Mouse (Mus musculus): ENCODE results near the gene A4gnt. TPM values are rescaled to one million over a fixed set of nuclear protein-coding genes. Genes with fewer than 3 reads are reported as not detected.

The A4gnt gene
- polyA plus RNA-seq, 1 experiment from 2014 or later, result not detected

DNA sequence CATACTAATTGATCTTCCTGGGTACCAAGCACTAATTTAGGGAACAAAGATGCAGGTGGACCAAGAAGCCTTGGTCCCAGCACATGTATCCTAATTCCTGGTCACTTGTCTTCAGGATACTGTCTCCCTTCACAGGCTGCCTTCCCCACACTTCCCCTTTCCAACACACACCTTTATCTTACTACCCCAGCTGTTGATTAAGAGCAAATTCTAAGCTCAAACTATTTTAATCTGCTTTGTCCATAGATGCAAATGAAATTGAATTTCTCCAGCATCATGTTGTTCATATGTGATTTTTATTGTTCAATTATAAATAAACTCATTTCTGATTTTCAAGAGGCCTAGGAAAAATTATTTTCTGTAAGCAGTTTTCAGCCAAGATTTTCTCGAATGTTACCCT, 9.7 kb downstream of the A4gnt start:
- no peak overlapping the region for H3K4me2 ChIP-seq (replicated peaks; ENCODE audit: low read depth, low read length)
- H3K9ac ChIP-seq (replicated peaks; ENCODE audit: low read depth), result no peak overlapping the region
- DNase-seq (ENCODE audit: low spot score), result no peak
- H3K36me3 ChIP-seq (ENCODE audit: insufficient read depth, low read length), result no peaks in the 10 kb centered on the region
- ATAC-seq, result no peak
- TF ChIP-seq CTCF (IDR thresholded peaks at IDR 0.05), result no peak
- no peak for TF ChIP-seq EP300 (IDR thresholded peaks at IDR 0.05)
- 74% methylated on average over 1 of the region's 1 CpGs for WGBS
- H3K27me3 ChIP-seq (replicated peaks; ENCODE audit: insufficient read depth, low read length), result no peaks in the 10 kb centered on the region
- no peaks in the 10 kb centered on the region for H3K9me3 ChIP-seq (ENCODE audit: low read length)
- H3K4me1 ChIP-seq (ENCODE audit: insufficient read depth, low read depth, low read length), result no peaks in the 10 kb centered on the region
- H3K4me3 ChIP-seq (ENCODE audit: low read depth, low read length), result no peak overlapping the region
- no peak overlapping the region for H3K27ac ChIP-seq (ENCODE audit: low read length)

- no peak overlapping the region for H3K9ac ChIP-seq (replicated peaks; ENCODE audit: low read depth)
- H3K9me3 ChIP-seq (ENCODE audit: low read length), result no peaks in the 10 kb centered on the region
- DNase-seq (ENCODE audit: low spot score), result peak; percentile 88
- ATAC-seq, result peak; percentile 91
- no peaks in the 10 kb centered on the region for H3K4me1 ChIP-seq (ENCODE audit: insufficient read depth, low read depth, low read length)
- 0 out of 2 replicates have a peak overlapping the region, but pooled peaks have one; percentile 20 for H3K27ac ChIP-seq (ENCODE audit: low read length)
- WGBS, result 32% methylated on average over 2 of the region's 2 CpGs
- no peak overlapping the region for H3K4me2 ChIP-seq (replicated peaks; ENCODE audit: low read depth, low read length)
- no peaks in the 10 kb centered on the region for H3K36me3 ChIP-seq (ENCODE audit: insufficient read depth, low read length)
- no peaks in the 10 kb centered on the region for H3K27me3 ChIP-seq (replicated peaks; ENCODE audit: insufficient read depth, low read length)
- no peak; the same call in 1 of the 2 replicates for TF ChIP-seq EP300 (IDR thresholded peaks at IDR 0.05)
- TF ChIP-seq CTCF (IDR thresholded peaks at IDR 0.05), result no peak
- no peak overlapping the region for H3K4me3 ChIP-seq (ENCODE audit: low read depth, low read length)
Observed at GRCm38 (mm10) chr9:99622966-99623365, 10.7 kb downstream of the A4gnt start.

DNA sequence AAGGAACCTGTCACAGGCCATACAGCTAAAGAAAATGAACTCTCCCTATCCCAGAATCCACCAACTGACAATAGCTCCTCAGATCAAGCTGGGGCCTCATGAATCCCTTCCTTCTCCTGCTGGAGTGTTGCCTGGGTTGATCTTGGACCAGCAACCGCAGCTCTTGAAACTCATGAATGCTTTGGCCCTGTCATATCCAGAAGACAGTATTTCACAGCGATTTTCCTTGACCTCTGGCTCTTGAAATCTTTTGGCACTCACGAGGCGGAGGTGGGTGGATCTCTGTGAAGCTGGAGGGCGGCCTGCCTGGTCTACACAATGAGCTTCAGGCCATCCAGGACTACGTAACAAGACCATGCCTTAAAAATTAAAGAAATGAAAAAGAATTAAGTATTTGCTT, 11.8 kb downstream of the A4gnt start:
- H3K27ac ChIP-seq (ENCODE audit: low read length), result 0 out of 2 replicates have a peak overlapping the region, but pooled peaks have one; percentile 3
- no peak overlapping the region for H3K4me2 ChIP-seq (replicated peaks; ENCODE audit: low read depth, low read length)
- no peak for DNase-seq (ENCODE audit: low spot score)
- H3K4me1 ChIP-seq (ENCODE audit: insufficient read depth, low read depth, low read length), result no peaks in the 10 kb centered on the region
- H3K9ac ChIP-seq (replicated peaks; ENCODE audit: low read depth), result no peak overlapping the region
- no peaks in the 10 kb centered on the region for H3K9me3 ChIP-seq (ENCODE audit: low read length)
- ATAC-seq, result no peak
- 50% methylated on average over 6 of the region's 6 CpGs for WGBS
- no peaks in the 10 kb centered on the region for H3K27me3 ChIP-seq (replicated peaks; ENCODE audit: insufficient read depth, low read length)
- no peaks in the 10 kb centered on the region for H3K36me3 ChIP-seq (ENCODE audit: insufficient read depth, low read length)
- TF ChIP-seq CTCF (IDR thresholded peaks at IDR 0.05), result no peak
- TF ChIP-seq EP300 (IDR thresholded peaks at IDR 0.05), result no peak
- no peak overlapping the region for H3K4me3 ChIP-seq (ENCODE audit: low read depth, low read length)

GRCm38 (mm10) chr9:99628581-99628980, 16.3 kb downstream of the A4gnt start:
- H3K4me2 ChIP-seq (replicated peaks; ENCODE audit: low read depth, low read length), result no peak overlapping the region
- TF ChIP-seq EP300 (IDR thresholded peaks at IDR 0.05), result no peak
- no peak for TF ChIP-seq CTCF (IDR thresholded peaks at IDR 0.05)
- no peaks in the 10 kb centered on the region for H3K9me3 ChIP-seq (ENCODE audit: low read length)
- H3K27ac ChIP-seq (ENCODE audit: low read length), result no peak overlapping the region
- no peak overlapping the region for H3K9ac ChIP-seq (replicated peaks; ENCODE audit: low read depth)
- no peaks in the 10 kb centered on the region for H3K36me3 ChIP-seq (ENCODE audit: insufficient read depth, low read length)
- WGBS, result 52% methylated on average over 4 of the region's 4 CpGs
- H3K4me3 ChIP-seq (ENCODE audit: low read depth, low read length), result no peak overlapping the region
- no peaks in the 10 kb centered on the region; the same call in 1 of the 2 replicates for H3K4me1 ChIP-seq (ENCODE audit: insufficient read depth, low read depth, low read length)
- ATAC-seq (no peak), DNase-seq (ENCODE audit: low spot score) (no peak)
- H3K27me3 ChIP-seq (replicated peaks; ENCODE audit: insufficient read depth, low read length), result no peaks in the 10 kb centered on the region

GRCm38 (mm10) chr9:99629281-99630011, 17.1 kb downstream of the A4gnt start, which contains the start of gene Dzip1l:
Gene Dzip1l (plus strand): TSS chr9:99629496.
- H3K4me2 ChIP-seq (replicated peaks; ENCODE audit: low read depth, low read length), result peak within 1 kb of the TSS; percentile 81
- ATAC-seq (peak; percentile 88), DNase-seq (ENCODE audit: low spot score) (peak; percentile 87)
- H3K9ac ChIP-seq (replicated peaks; ENCODE audit: low read depth), result peak within 1 kb of the TSS; percentile 63
- H3K9me3 ChIP-seq (ENCODE audit: low read length), result no peaks in the 10 kb centered on the region
- peak within 1 kb of the TSS; percentile 81 for H3K27ac ChIP-seq (ENCODE audit: low read length)
- H3K27me3 ChIP-seq (replicated peaks; ENCODE audit: insufficient read depth, low read length), result no peaks in the 10 kb centered on the region
- TF ChIP-seq CTCF (IDR thresholded peaks at IDR 0.05) (no peak), EP300 (IDR thresholded peaks at IDR 0.05) (no peak)
- no peaks in the 10 kb centered on the region; the same call in 1 of the 2 replicates for H3K4me1 ChIP-seq (ENCODE audit: insufficient read depth, low read depth, low read length)
- H3K4me3 ChIP-seq (ENCODE audit: low read depth, low read length), result peak within 1 kb of the TSS; percentile 50
- 1% methylated on average over 44 of the region's 44 CpGs for WGBS
- H3K36me3 ChIP-seq (ENCODE audit: insufficient read depth, low read length), result no peaks in the 10 kb centered on the region

DNA sequence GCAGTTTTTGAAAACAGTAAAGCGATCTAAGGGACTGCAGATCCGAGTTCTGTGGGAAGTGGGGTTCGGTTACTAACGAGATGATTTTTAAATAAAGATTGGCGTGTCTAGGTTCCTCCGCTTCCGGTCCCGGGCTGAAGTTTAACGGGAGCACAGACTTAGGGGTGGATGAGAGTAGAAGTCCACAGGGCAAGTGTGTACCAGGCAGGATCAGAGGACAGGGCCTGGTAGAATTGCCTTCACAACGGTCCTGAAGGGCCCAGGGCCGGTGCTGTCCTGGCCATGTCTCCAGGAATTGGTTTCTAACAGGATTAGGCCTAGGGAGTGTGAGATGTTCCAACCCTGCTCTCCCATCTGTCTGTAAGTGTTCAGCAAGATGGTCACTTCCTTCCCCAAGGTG, 17.8 kb downstream of the A4gnt start:
- ATAC-seq, result peak; percentile 10; the same call in 1 of the 2 replicates
- H3K9ac ChIP-seq (replicated peaks; ENCODE audit: low read depth), result peak overlapping the region; percentile 63
- TF ChIP-seq EP300 (IDR thresholded peaks at IDR 0.05), result no peak
- TF ChIP-seq CTCF (IDR thresholded peaks at IDR 0.05), result no peak

More for the DNA sequence above, 17.8 kb downstream of the A4gnt start:
- Histone ChIP-seq H3K27me3 (replicated peaks; ENCODE audit: insufficient read depth, low read length) (no peaks in the 10 kb centered on the region), H3K27ac (ENCODE audit: low read length) (peak overlapping the region; percentile 81), H3K4me1 (ENCODE audit: insufficient read depth, low read depth, low read length) (no peaks in the 10 kb centered on the region; the same call in 1 of the 2 replicates), H3K9me3 (ENCODE audit: low read length) (no peaks in the 10 kb centered on the region), H3K4me3 (ENCODE audit: low read depth, low read length) (peak overlapping the region; percentile 50), H3K36me3 (ENCODE audit: insufficient read depth, low read length) (no peaks in the 10 kb centered on the region), H3K4me2 (replicated peaks; ENCODE audit: low read depth, low read length) (peak overlapping the region; percentile 81)
- 3% methylated on average over 11 of the region's 11 CpGs for WGBS
- DNase-seq (ENCODE audit: low spot score), result peak; percentile 18
